Mouse (Mus musculus) spleen, postnatal 36 days (tissue): Measurements from ENCODE around the gene Gm10256.
"Not testable (repeated sequence)": the region's sequence is repeated elsewhere in the genome, so short reads cannot be mapped to it uniquely, and the experiment has no call there.

Experiments used
- DNase-seq, 2 experiments: peaks; one replicate each; pipeline ENCODE4 v3.0.0; 2022; ENCODE audit warnings: low spot score in 2 of 2, mixed read lengths in 1 of 2

The Gm10256 gene

GRCm38 (mm10) chrY:2830380-2830779 lies at the start of gene Gm10256, which contains the start of gene Rbmy:
TSS of gene Gm10256 (plus strand) at chrY:2830699.
TSS of gene Rbmy (plus strand) at chrY:2830680.
- not testable (repeated sequence) for DNase-seq

- DNase-seq = not testable (repeated sequence)
Measured at GRCm38 (mm10) chrY:2796105-2796504, 34.4 kb upstream of the Gm10256 start, which contains the start of gene Gm4064. TSS of gene Gm4064 (minus strand) at chrY:2796205.

DNA sequence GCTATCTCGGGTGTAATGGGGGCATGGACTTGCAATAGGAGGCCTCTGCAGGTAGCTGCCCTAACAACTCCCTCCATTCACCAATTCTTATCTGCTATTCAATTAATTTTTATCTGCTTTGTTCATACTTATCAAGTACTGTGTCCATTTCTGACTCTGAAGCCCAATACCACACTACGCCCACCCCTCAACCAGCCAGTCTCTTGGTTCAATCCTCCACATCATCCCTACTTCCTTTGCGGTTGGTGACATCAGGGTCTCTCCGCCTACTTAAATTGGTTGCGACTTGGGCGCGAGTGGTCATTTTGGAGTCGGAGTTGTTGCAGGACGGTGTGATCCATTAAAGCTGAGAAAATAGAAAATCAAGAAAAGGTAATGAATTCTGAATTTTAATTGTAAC lies 70.2 kb downstream of the Gm10256 start, which contains the start of gene Gm10352:
Gm10352 (plus strand) TSS at position 301 of the 400 bp plus-strand sequence.
- not testable (repeated sequence) for DNase-seq
